Mouse (Mus musculus) midbrain, embryonic 13.5 days (tissue): Measurements from ENCODE around the gene Trpc4ap. TPM values are rescaled to one million over a fixed set of nuclear protein-coding genes. Genes with fewer than 3 reads are reported as not detected.
A peak's percentile ranks its signal among the peaks of the same experiment; 100 is the strongest.

Experiments used
- ATAC-seq: fragments of 200-750 bp; cut with Nextera tagmentation; 2 replicates; pipeline ENCODE4 v1.8.0; 2017; ENCODE audit warnings: mild to moderate bottlenecking, moderate TSS enrichment, moderate library complexity
- H3K27ac ChIP-seq: fragments of 300-500 bp; sonication (generic); 2 replicates; pipeline ENCODE4 v1.5.1; 2015; ENCODE audit warnings: inconsistent platforms, mild to moderate bottlenecking, moderate library complexity
- H3K27me3 ChIP-seq: fragments of 300-500 bp; sonication (generic); 2 replicates; pipeline ENCODE4 v1.6.1; 2015; ENCODE audit warnings: mild to moderate bottlenecking, inconsistent platforms
- H3K36me3 ChIP-seq: fragments of 300-500 bp; sonication (generic); 2 replicates; pipeline ENCODE4 v1.6.1; 2015; ENCODE audit warnings: mild to moderate bottlenecking, inconsistent platforms
- H3K4me1 ChIP-seq: fragments of 300-500 bp; sonication (generic); replicated peaks from 2 replicates; pipeline ENCODE4 v1.6.1; 2015; ENCODE audit warnings: inconsistent platforms
- H3K4me2 ChIP-seq: fragments of 300-500 bp; sonication (generic); replicated peaks from 2 replicates; pipeline ENCODE4 v1.6.1; 2015; ENCODE audit warnings: moderate library complexity, mild to moderate bottlenecking, inconsistent platforms
- H3K4me3 ChIP-seq: fragments of 300-500 bp; sonication (generic); replicated peaks from 2 replicates; pipeline ENCODE4 v1.5.1; 2015; ENCODE audit warnings: mild to moderate bottlenecking, inconsistent platforms
- H3K9ac ChIP-seq: fragments of 300-500 bp; sonication (generic); replicated peaks from 2 replicates; pipeline ENCODE4 v1.6.1; 2015; ENCODE audit warnings: mild to moderate bottlenecking, inconsistent platforms
- H3K9me3 ChIP-seq: fragments of 300-500 bp; sonication (generic); 2 replicates; pipeline ENCODE4 v1.6.1; 2016; ENCODE audit warnings: mild to moderate bottlenecking, inconsistent platforms
- WGBS: fragments of 180-500 bp; shearing (Covaris S2); methylation state at CpG from one replicate; pipeline ENCODE4 v1.1.7; 2015; 5-methylcytosine and 5-hydroxymethylcytosine counted together
- polyA plus RNA-seq: library from polyadenylated mRNA; unstranded; fragments of >200 nt; fragmentation: Nextera tagmentation; extraction: Ambion mirVana; gene quantifications from 2 replicates; pipeline ENCODE4 v1.2.1, GENCODE M21; 2015

Trpc4ap gene
- polyA plus RNA-seq, 1 experiment from 2014 or later: 169 TPM

DNA sequence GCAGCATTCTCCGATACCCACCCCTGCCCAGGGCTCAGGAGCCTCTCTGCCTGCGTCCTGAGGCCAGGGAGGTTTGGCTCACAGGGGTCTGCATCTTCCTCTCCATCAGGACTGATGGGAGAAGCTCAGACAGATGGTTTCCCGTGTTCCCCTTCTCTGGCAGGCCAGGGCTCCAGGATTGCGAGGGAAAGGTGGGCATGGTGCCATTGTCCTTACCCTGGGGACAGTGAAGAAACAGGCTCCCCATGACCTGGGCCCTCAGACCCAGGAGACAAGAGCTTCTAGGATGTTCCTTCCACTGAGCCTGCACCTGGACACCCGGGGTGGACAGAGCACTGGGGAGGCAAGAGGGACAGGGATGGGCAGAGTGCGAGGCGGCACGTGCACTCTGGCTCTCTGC lies 57.6 kb downstream of the Trpc4ap start:
- ATAC-seq: no peak
- Histone ChIP-seq H3K9me3 (no peaks in the 10 kb centered on the region), H3K4me2 (no peak overlapping the region), H3K27ac (no peak overlapping the region), H3K36me3 (peaks cover 87% of the 10 kb centered on the region), H3K9ac (no peak overlapping the region), H3K4me1 (peaks cover 22% of the 10 kb centered on the region), H3K27me3 (peaks cover 54% of the 10 kb centered on the region), H3K4me3 (no peak overlapping the region)
- WGBS: 91% methylated on average over 8 of the region's 8 CpGs

DNA sequence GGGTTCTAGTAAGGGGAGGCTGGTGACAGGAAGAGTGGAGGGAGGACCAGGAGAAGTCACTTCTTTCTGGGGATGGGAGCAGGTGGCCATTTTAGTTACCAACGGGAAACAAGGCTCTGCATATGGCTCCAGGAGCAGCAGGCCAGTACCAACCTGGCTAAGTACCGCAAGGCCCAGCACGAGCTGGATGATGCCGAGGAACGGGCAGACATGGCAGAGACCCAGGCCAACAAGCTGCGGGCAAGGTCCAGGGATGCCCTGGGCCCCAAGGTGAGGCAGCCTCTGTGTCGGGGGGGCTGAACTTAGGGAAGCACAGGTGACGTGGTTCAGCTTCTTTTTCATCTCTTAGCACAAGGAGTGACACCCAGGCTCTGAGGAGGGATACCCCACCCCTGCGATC lies 58.5 kb downstream of the Trpc4ap start:
- Histone ChIP-seq H3K36me3 (peaks cover 78% of the 10 kb centered on the region), H3K4me1 (peaks cover 27% of the 10 kb centered on the region), H3K4me2 (no peak overlapping the region), H3K4me3 (no peak overlapping the region), H3K9ac (no peak overlapping the region), H3K27me3 (peaks cover 62% of the 10 kb centered on the region), H3K27ac (no peak overlapping the region), H3K9me3 (no peaks in the 10 kb centered on the region)
- 92% methylated on average over 9 of the region's 9 CpGs for WGBS
- ATAC-seq: no peak

DNA sequence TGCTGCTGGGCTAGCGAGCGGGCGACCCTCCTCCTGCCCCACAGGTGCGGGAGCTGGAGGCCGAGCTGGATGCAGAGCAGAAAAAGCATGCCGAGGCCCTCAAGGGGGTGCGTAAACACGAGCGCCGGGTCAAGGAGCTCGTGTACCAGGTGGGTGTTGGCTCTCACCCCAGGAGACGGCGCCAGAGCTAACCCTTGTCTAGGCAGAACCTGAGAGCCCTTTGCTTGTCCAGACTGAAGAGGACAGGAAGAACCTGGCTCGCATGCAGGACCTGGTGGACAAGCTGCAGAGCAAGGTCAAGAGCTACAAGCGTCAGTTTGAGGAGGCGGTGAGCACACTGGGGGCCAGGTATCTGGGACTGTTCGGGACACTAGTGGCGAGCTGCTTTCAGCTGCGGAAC lies 59.1 kb downstream of the Trpc4ap start:
- Histone ChIP-seq H3K4me2 (no peak overlapping the region), H3K27me3 (peaks cover 68% of the 10 kb centered on the region), H3K27ac (no peak overlapping the region), H3K36me3 (peaks cover 78% of the 10 kb centered on the region), H3K9me3 (no peaks in the 10 kb centered on the region), H3K4me3 (no peak overlapping the region), H3K9ac (no peak overlapping the region), H3K4me1 (peaks cover 27% of the 10 kb centered on the region)
- no peak for ATAC-seq
- 67% methylated on average over 19 of the region's 19 CpGs for WGBS

DNA sequence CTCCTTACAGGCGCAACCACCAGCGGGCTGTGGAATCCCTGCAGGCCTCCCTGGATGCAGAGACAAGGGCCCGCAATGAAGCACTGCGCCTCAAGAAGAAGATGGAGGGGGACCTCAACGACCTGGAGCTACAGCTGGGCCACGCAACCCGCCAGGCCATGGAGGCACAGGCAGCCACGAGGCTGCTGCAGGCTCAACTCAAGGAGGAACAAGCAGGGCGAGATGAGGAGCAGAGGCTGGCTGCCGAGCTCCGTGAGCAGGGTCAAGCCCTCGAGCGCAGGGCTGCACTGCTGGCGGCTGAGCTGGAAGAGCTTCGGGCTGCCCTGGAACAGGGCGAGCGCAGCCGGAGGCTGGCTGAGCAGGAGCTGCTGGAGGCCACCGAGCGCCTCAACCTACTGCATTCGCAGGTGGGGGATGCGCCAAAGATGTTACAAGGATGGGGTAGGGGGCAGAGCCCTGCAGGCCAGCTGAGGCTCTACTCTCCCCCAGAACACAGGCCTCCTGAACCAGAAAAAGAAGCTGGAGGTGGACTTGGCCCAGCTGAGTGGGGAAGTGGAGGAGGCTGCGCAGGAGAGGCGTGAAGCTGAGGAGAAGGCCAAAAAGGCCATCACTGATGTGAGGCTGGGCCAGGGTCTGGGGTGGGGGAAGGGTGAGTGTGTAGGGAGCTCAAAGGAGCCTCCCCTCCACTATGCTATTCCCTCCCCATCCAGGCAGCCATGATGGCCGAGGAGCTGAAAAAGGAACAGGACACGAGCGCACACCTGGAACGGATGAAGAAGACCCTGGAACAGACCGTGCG lies 59.8 kb downstream of the Trpc4ap start:
- WGBS: 66% methylated on average over 30 of the region's 30 CpGs
- no peak for ATAC-seq
- H3K4me1 ChIP-seq: peaks cover 27% of the 10 kb centered on the region
- no peak overlapping the region for H3K27ac ChIP-seq
- H3K36me3 ChIP-seq: peaks cover 70% of the 10 kb centered on the region
- no peaks in the 10 kb centered on the region for H3K9me3 ChIP-seq
- peak overlapping the region; percentile 2; the same call in 1 of the 2 replicates for H3K9ac ChIP-seq
- H3K4me2 ChIP-seq: no peak overlapping the region
- H3K27me3 ChIP-seq: peaks cover 76% of the 10 kb centered on the region
- no peak overlapping the region for H3K4me3 ChIP-seq

DNA sequence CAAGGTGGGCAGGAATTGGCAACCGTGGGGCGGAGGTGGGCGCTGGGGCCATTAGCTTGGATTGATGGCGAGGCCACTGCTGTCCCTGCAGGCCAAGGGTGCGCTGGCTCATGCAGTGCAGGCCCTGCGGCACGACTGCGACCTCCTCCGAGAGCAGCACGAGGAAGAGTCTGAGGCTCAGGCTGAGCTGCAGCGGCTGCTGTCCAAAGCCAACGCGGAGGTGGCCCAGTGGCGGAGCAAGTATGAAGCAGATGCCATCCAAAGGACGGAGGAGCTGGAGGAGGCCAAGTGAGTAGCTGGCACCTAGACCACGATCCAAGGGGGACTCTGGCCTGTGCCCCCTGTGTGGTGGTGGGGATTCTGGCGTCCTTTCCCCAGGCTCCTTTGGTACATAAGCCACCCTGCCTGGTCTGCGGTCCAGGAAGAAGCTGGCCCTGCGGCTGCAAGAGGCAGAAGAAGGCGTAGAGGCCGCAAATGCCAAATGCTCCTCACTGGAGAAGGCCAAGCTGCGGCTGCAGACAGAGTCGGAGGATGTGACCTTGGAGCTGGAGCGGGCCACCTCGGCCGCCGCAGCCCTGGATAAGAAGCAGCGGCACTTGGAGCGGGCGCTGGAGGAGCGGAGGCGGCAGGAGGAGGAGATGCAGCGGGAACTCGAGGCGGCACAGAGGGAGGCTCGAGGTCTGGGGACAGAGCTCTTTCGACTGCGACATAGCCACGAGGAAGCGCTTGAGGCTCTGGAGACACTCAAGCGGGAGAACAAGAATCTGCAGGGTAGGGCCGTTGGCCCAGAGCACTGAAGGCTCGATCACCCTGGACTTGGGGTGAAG lies 61.4 kb downstream of the Trpc4ap start:
- Histone ChIP-seq H3K9ac (peak overlapping the region; percentile 29; the same call in 1 of the 2 replicates), H3K4me1 (peaks cover 33% of the 10 kb centered on the region), H3K36me3 (peaks cover 57% of the 10 kb centered on the region), H3K27me3 (peaks cover 88% of the 10 kb centered on the region), H3K4me3 (no peak overlapping the region; the same call in 1 of the 2 replicates), H3K27ac (0 out of 2 replicates have a peak overlapping the region, but pooled peaks have one; percentile 26), H3K9me3 (no peaks in the 10 kb centered on the region), H3K4me2 (0 out of 2 replicates have a peak overlapping the region, but pooled peaks have one; percentile 9)
- no peak for ATAC-seq
- WGBS: 12% methylated on average over 43 of the region's 43 CpGs

DNA sequence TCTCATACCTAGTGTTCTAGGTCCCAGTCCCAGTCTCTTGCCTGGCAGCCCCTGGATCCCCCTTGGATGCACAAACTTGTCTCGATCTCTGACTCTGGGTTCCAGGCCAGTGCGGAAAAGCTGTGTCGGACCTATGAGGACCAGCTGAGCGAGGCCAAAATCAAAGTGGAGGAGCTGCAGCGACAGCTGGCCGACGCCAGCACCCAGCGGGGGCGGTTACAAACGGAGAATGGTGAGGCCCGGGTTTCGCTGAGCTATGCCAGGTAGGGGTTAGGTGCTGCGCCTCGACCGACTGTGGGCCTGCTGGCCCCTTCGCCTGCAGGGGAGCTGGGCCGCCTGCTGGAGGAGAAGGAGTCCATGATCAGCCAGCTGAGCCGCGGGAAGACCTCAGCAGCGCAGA lies 62.0 kb downstream of the Trpc4ap start:
- peaks cover 93% of the 10 kb centered on the region for H3K27me3 ChIP-seq
- no peak for ATAC-seq
- H3K4me2 ChIP-seq: 0 out of 2 replicates have a peak overlapping the region, but pooled peaks have one; percentile 9

DNA sequence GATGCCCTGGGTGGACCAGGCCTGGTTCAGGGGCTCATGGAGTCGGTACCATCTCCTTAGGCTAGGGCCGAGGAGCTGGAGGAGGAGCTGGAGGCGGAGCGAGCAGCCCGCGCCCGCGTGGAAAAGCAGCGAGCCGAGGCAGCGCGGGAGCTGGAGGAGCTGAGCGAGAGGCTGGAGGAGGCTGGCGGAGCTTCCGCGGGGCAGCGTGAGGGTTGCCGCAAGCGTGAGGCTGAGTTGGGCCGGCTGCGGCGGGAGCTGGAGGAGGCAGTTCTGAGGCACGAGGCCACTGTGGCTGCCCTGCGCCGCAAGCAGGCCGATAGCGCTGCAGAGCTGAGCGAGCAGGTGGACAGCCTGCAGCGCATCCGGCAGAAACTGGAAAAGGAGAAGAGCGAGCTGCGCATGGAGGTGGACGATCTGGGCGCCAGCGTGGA lies 62.9 kb downstream of the Trpc4ap start:
- H3K4me3 ChIP-seq: peak overlapping the region; percentile 37
- H3K9me3 ChIP-seq: no peaks in the 10 kb centered on the region
- H3K4me2 ChIP-seq: peak overlapping the region; percentile 71
- H3K36me3 ChIP-seq: peaks cover 42% of the 10 kb centered on the region
- no peak overlapping the region for H3K27ac ChIP-seq
- 2% methylated on average over 34 of the region's 35 CpGs for WGBS
- H3K27me3 ChIP-seq: peaks cover 86% of the 10 kb centered on the region
- H3K4me1 ChIP-seq: peaks cover 33% of the 10 kb centered on the region
- peak; percentile 53 for ATAC-seq
- H3K9ac ChIP-seq: peak overlapping the region; percentile 61

More for the DNA sequence above, 62.0 kb downstream of the Trpc4ap start:
- Histone ChIP-seq H3K4me3 (no peak overlapping the region), H3K9me3 (no peaks in the 10 kb centered on the region), H3K27ac (no peak overlapping the region), H3K4me1 (peaks cover 33% of the 10 kb centered on the region), H3K36me3 (peaks cover 51% of the 10 kb centered on the region), H3K9ac (peak overlapping the region; percentile 29; the same call in 1 of the 2 replicates)
- WGBS: 16% methylated on average over 20 of the region's 20 CpGs

DNA sequence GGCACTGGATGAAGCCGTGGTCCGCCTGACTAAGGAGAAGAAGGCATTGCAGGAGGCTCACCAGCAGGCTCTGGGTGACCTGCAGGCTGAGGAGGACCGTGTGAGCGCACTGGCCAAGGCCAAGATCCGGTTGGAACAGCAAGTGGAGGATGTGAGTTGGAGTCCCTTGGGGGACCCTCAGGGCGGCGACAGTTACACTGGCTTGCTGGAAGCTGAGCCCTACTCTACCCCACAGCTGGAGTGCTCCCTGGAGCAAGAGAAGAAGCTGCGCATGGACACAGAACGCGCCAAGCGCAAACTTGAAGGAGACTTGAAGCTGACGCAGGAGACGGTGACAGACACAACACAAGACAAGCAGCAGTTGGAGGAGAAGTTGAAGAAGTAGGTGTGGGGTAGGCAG lies 63.7 kb downstream of the Trpc4ap start:
- Histone ChIP-seq H3K4me2 (peak overlapping the region; percentile 71; the same call in 1 of the 2 replicates), H3K4me1 (peaks cover 33% of the 10 kb centered on the region), H3K27me3 (peaks cover 78% of the 10 kb centered on the region), H3K9me3 (no peaks in the 10 kb centered on the region), H3K27ac (no peak overlapping the region), H3K4me3 (no peak overlapping the region), H3K36me3 (peaks cover 34% of the 10 kb centered on the region), H3K9ac (no peak overlapping the region; the same call in 1 of the 2 replicates)
- 80% methylated on average over 13 of the region's 13 CpGs for WGBS
- ATAC-seq: no peak

DNA sequence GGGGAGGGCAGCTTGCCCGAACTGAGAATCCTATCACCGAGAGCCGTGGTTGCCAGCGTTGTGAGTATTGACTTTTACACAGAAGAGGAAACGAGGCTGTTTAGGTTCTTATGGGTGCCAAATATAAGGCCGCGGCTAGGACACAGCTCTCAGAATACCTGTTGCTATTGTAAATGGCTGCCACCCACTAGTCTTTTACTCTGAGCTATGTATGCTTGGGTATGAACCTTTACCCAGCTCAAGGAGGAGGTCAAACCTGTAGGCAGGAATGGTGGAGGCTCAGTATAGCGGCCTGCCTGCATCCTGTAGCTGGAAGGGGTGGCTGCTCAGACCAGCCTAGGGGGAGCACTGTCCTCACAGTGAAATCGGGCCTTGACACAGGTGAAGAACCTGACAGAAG lies 64.1 kb downstream of the Trpc4ap start:
- 81% methylated on average over 9 of the region's 9 CpGs for WGBS
- peaks cover 33% of the 10 kb centered on the region for H3K4me1 ChIP-seq
- peaks cover 74% of the 10 kb centered on the region for H3K27me3 ChIP-seq
- H3K9me3 ChIP-seq: no peaks in the 10 kb centered on the region
- no peak overlapping the region for H3K4me2 ChIP-seq
- peaks cover 30% of the 10 kb centered on the region for H3K36me3 ChIP-seq
- H3K27ac ChIP-seq: no peak overlapping the region
- no peak for ATAC-seq
- H3K4me3 ChIP-seq: no peak overlapping the region
- no peak overlapping the region for H3K9ac ChIP-seq

DNA sequence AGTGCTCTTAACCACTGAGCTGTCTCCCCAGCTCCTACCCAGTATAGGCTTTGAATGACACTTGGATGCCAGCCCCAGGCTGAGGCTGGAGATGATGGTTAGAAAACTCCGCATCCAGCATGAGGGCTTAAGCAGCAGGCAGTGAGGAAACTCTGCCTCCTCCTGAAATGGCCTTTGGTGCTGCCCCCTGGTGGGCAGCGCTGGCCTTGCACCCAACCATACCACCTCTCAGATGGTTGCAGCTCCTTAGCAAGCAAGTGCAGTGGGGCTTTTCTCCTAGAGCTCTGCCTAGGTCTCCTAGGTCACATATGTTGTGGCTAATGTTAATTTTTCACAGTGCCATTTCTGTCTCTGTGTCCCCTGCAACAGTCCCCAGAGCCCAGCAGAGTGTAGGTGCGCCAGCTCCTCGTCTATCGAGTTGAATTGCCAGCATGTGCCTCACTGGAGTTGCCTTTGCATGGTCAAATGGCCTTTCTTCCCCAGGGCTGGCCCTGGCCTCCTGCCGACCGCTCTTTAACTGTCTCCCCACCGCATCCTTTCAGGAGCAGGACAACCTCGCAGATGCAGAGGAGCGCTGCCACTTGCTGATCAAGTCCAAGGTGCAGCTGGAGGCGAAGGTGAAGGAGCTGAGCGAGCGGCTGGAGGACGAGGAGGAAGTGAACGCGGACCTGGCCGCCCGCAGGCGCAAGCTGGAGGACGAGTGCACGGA lies 65.0 kb downstream of the Trpc4ap start:
- ATAC-seq: no peak
- Histone ChIP-seq H3K9ac (no peak overlapping the region), H3K36me3 (peaks cover 21% of the 10 kb centered on the region), H3K4me2 (no peak overlapping the region), H3K9me3 (no peaks in the 10 kb centered on the region), H3K27ac (no peak overlapping the region), H3K4me3 (no peak overlapping the region), H3K4me1 (peaks cover 33% of the 10 kb centered on the region), H3K27me3 (peaks cover 68% of the 10 kb centered on the region)
- WGBS: 45% methylated on average over 21 of the region's 21 CpGs

DNA sequence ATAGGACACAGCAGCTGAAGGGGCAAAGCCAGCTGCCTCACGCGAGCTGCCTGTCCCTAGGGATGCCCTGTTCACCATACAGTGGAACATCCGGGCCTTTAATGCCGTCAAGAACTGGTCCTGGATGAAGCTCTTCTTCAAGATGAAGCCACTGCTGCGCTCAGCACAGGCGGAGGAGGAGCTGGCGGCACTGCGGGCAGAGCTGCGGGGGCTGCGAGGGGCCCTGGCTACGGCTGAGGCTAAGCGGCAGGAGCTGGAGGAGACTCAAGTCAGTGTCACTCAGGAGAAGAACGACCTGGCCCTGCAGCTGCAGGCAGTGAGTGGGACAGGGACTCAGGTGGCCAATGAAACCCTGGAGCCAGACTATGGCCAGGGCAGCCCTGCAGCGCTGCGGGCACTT lies 65.9 kb downstream of the Trpc4ap start:
- peaks cover 12% of the 10 kb centered on the region for H3K36me3 ChIP-seq
- no peaks in the 10 kb centered on the region for H3K9me3 ChIP-seq
- H3K9ac ChIP-seq: no peak overlapping the region
- no peak for ATAC-seq
- 50% methylated on average over 15 of the region's 15 CpGs for WGBS
- H3K27ac ChIP-seq: no peak overlapping the region
- no peak overlapping the region for H3K4me2 ChIP-seq
- H3K4me3 ChIP-seq: no peak overlapping the region
- H3K27me3 ChIP-seq: peaks cover 59% of the 10 kb centered on the region
- H3K4me1 ChIP-seq: peaks cover 32% of the 10 kb centered on the region
